ENCODE assay signal across 7 mouse cellular contexts in genomic region chr11:120784064-120784791, GRCm38 (mm10). TPM values are rescaled to one million over a fixed set of nuclear protein-coding genes. Genes with fewer than 3 reads are reported as not detected.
DNase-seq lines count a peak whose midpoint lies in the region; ATAC-seq and TF ChIP-seq lines count a peak whose summit lies in the region.

Gene Rfng (minus strand): TSS chr11:120784207.
Gene Gps1 (plus strand): TSS chr11:120784272.

- peaks cover 33% of the 10 kb centered on the region for H3K36me3 ChIP-seq in intestine, embryonic 15.5 days
- peaks cover 3% of the 10 kb centered on the region for H3K36me3 ChIP-seq in midbrain, embryonic 11.5 days (ENCODE audit: control insufficient read depth, insufficient read depth, low read length)
- peaks cover 20% of the 10 kb centered on the region for H3K36me3 ChIP-seq in small intestine, adult 2 months (ENCODE audit: control insufficient read depth, insufficient read depth, low read length)

- peak; percentile 48; the same call in 1 of the 2 replicates for TF ChIP-seq POLR2A in small intestine, adult 2 months (IDR thresholded peaks at IDR 0.05; ENCODE audit: low read depth, low read length)

- TF ChIP-seq CTCF in small intestine, adult 2 months (IDR thresholded peaks at IDR 0.05; ENCODE audit: extremely low read depth, insufficient read length, insufficient replicate concordance, low read depth, low read length), result no peak

- H3K4me3 ChIP-seq in intestine, embryonic 15.5 days (replicated peaks), result peak within 1 kb of the TSS; percentile 95
- peak within 1 kb of the TSS; percentile 99 for H3K4me3 ChIP-seq in midbrain, embryonic 11.5 days (ENCODE audit: low read depth, low read length)
- H3K4me3 ChIP-seq in small intestine, adult 2 months (ENCODE audit: low read depth, low read length), result peak within 1 kb of the TSS; percentile 100

- H3K27me3 ChIP-seq in intestine, embryonic 15.5 days (replicated peaks), result no peaks in the 10 kb centered on the region
- no peaks in the 10 kb centered on the region for H3K27me3 ChIP-seq in midbrain, embryonic 11.5 days (ENCODE audit: control insufficient read depth, insufficient read depth, low read length)
- no peaks in the 10 kb centered on the region for H3K27me3 ChIP-seq in small intestine, adult 2 months (ENCODE audit: control insufficient read depth, insufficient read depth, low read length)

- peak within 1 kb of the TSS; percentile 79 for H3K27ac ChIP-seq in intestine, embryonic 15.5 days
- H3K27ac ChIP-seq in midbrain, embryonic 11.5 days (ENCODE audit: low read depth, low read length), result peak within 1 kb of the TSS; percentile 40; the same call in 1 of the 2 replicates
- peak within 1 kb of the TSS; percentile 79 for H3K27ac ChIP-seq in small intestine, adult 2 months (ENCODE audit: insufficient read depth, low read depth, low read length)

- H3K4me2 ChIP-seq in intestine, embryonic 15.5 days (replicated peaks), result peak within 1 kb of the TSS; percentile 94
- H3K4me2 ChIP-seq in midbrain, embryonic 11.5 days, result peak within 1 kb of the TSS; percentile 97

- ATAC-seq in intestine, embryonic 15.5 days, result peak; percentile 91
- peak; percentile 86 for ATAC-seq in midbrain, embryonic 11.5 days (ENCODE audit: low FRiP score)

- peak within 1 kb of the TSS; percentile 95 for H3K9ac ChIP-seq in intestine, embryonic 15.5 days
- H3K9ac ChIP-seq in midbrain, embryonic 11.5 days (ENCODE audit: low read length), result peak within 1 kb of the TSS; percentile 91

- DNase-seq in adrenal gland, adult (ENCODE audit: inconsistent age in 2 of 2, low spot score in 1 of 2), result peak; percentile 87 to 95
- peak; percentile 86 for DNase-seq in embryo, embryonic 10 days (ENCODE audit: low spot score)
- peak; percentile 79 to 80 for DNase-seq in gastrocnemius, postnatal 36 days
- peak; percentile 80 for DNase-seq in left cerebral cortex, postnatal 4 days
- peak; percentile 96 for DNase-seq in midbrain, embryonic 11.5 days (ENCODE audit: low spot score, missing footprints)

- peaks cover 15% of the 10 kb centered on the region for H3K4me1 ChIP-seq in intestine, embryonic 15.5 days (replicated peaks)
- H3K4me1 ChIP-seq in midbrain, embryonic 11.5 days (ENCODE audit: control insufficient read depth, insufficient read depth, low read length), result peaks cover 15% of the 10 kb centered on the region
- H3K4me1 ChIP-seq in small intestine, adult 2 months (ENCODE audit: control insufficient read depth, insufficient read depth, insufficient read length, low read length), result peaks cover 24% of the 10 kb centered on the region

- WGBS in intestine, embryonic 15.5 days, result under 1% methylated on average over 70 of the region's 107 CpGs
- WGBS in midbrain, embryonic 11.5 days, result under 1% methylated on average over 89 of the region's 107 CpGs
- WGBS in small intestine, adult 2 months, result under 1% methylated on average over 106 of the region's 107 CpGs

- no peaks in the 10 kb centered on the region for H3K9me3 ChIP-seq in intestine, embryonic 15.5 days
- H3K9me3 ChIP-seq in midbrain, embryonic 11.5 days (ENCODE audit: control insufficient read depth, low read length), result no peaks in the 10 kb centered on the region

- intact Hi-C loops in gastrocnemius, postnatal 36 days (cut with DNase I), result loop anchor here (10.0 kb wide), 1 partner anchor 289 kb away; the partner anchor contains the start of gene Slc25a10
- intact Hi-C loops in left cerebral cortex, postnatal 4 days (cut with DNase I), result loop anchor here (10.0 kb wide), 1 partner anchor 169 kb away; the partner anchor contains the start of gene Pcyt2

RNA-seq across cellular contexts. Expression of gene Rfng, which starts in this region (rescaled TPM):
- total RNA-seq in gastrocnemius, postnatal 36 days (2021), result 1 to 10 TPM; 9.9 to 10.0 TPM
- 33.1 and 36.5 TPM in 2 replicates for polyA plus RNA-seq in intestine, embryonic 15.5 days (2015; fragmentation: Nextera tagmentation; extraction: Ambion mirVana)
- total RNA-seq in left cerebral cortex, postnatal 4 days (2021), result 10 to 100 TPM; 82.1 to 87.1 TPM
- 28.2 and 30.6 TPM in 2 replicates for polyA plus RNA-seq in midbrain, embryonic 11.5 days (2014; fragmentation: Nextera tagmentation; extraction: Ambion mirVana)
- 41.0 and 90.5 TPM in 2 replicates for polyA plus RNA-seq in small intestine, adult 2 months (2012; rRNA removed)

RNA-seq across cellular contexts. Expression of gene Gps1, which starts in this region (rescaled TPM):
- 10 to 100 TPM; 52.6 to 52.7 TPM for total RNA-seq in gastrocnemius, postnatal 36 days (2021)
- polyA plus RNA-seq in intestine, embryonic 15.5 days (2015; fragmentation: Nextera tagmentation; extraction: Ambion mirVana), result 170 and 184 TPM in 2 replicates
- 100 to 1,000 TPM; 142 to 154 TPM for total RNA-seq in left cerebral cortex, postnatal 4 days (2021)
- 254 and 269 TPM in 2 replicates for polyA plus RNA-seq in midbrain, embryonic 11.5 days (2014; fragmentation: Nextera tagmentation; extraction: Ambion mirVana)
- polyA plus RNA-seq in small intestine, adult 2 months (2012; rRNA removed), result 57.5 and 86.4 TPM in 2 replicates

Comparison
In these comparisons a context has a peak if more than half of its experiments do, and no peak if none do; other contexts are left out.
1. Peak in every context shown above with its lines: DNase-seq, ATAC-seq, H3K4me3 ChIP-seq and H3K27ac ChIP-seq.
2. RNA of gene Rfng (total RNA-seq): 82.1 to 87.1 TPM in left cerebral cortex, postnatal 4 days; 9.9 to 10.0 TPM in gastrocnemius, postnatal 36 days; every median in the first group is over 4 times any median in the second.